Mouse (Mus musculus): ENCODE measurements around the gene Taar7a. TPM values are rescaled to one million over a fixed set of nuclear protein-coding genes. Genes with fewer than 3 reads are reported as not detected.

Gene Taar7a
- polyA plus RNA-seq (2012; rRNA removed): not detected in 2 replicates

GRCm38 (mm10) chr10:23993381-23993780 is at the start of gene Taar7a:
Gene Taar7a, minus strand, starts transcription at chr10:23993481.
- Histone ChIP-seq H3K27me3 (ENCODE audit: control insufficient read depth, insufficient read depth, low read length) (no peaks in the 10 kb centered on the region), H3K4me1 (ENCODE audit: control insufficient read depth, insufficient read depth, low read length) (no peaks in the 10 kb centered on the region), H3K27ac (ENCODE audit: control insufficient read depth, insufficient read depth, low read depth, low read length) (no peak within 1 kb of the TSS), H3K4me3 (ENCODE audit: control insufficient read depth, low read depth, low read length) (no peak within 1 kb of the TSS), H3K36me3 (ENCODE audit: control insufficient read depth, insufficient read depth, low read length) (no peaks in the 10 kb centered on the region)
- TF ChIP-seq CTCF (IDR thresholded peaks at IDR 0.05; ENCODE audit: control insufficient read depth, insufficient read depth, insufficient replicate concordance, low read depth, low read length) (no peak), POLR2A (IDR thresholded peaks at IDR 0.05; ENCODE audit: control insufficient read depth, low read depth, low read length) (no peak)

GRCm38 (mm10) chr10:24040120-24040869 is 47.0 kb upstream of the Taar7a start:
- H3K36me3 ChIP-seq (ENCODE audit: control insufficient read depth, insufficient read depth, low read length): no peaks in the 10 kb centered on the region
- no peak overlapping the region for H3K4me3 ChIP-seq (ENCODE audit: control insufficient read depth, low read depth, low read length)
- H3K27me3 ChIP-seq (ENCODE audit: control insufficient read depth, insufficient read depth, low read length): no peaks in the 10 kb centered on the region
- no peak for TF ChIP-seq POLR2A (IDR thresholded peaks at IDR 0.05; ENCODE audit: control insufficient read depth, low read depth, low read length)
- no peak for TF ChIP-seq CTCF (IDR thresholded peaks at IDR 0.05; ENCODE audit: control insufficient read depth, insufficient read depth, insufficient replicate concordance, low read depth, low read length)
- no peak overlapping the region for H3K27ac ChIP-seq (ENCODE audit: control insufficient read depth, insufficient read depth, low read depth, low read length)
- H3K4me1 ChIP-seq (ENCODE audit: control insufficient read depth, insufficient read depth, low read length): no peaks in the 10 kb centered on the region

- no peak for TF ChIP-seq POLR2A (IDR thresholded peaks at IDR 0.05; ENCODE audit: control insufficient read depth, low read depth, low read length)
- TF ChIP-seq CTCF (IDR thresholded peaks at IDR 0.05; ENCODE audit: control insufficient read depth, insufficient read depth, insufficient replicate concordance, low read depth, low read length): no peak
- H3K27me3 ChIP-seq (ENCODE audit: control insufficient read depth, insufficient read depth, low read length): no peaks in the 10 kb centered on the region
- H3K4me1 ChIP-seq (ENCODE audit: control insufficient read depth, insufficient read depth, low read length): no peaks in the 10 kb centered on the region
- H3K36me3 ChIP-seq (ENCODE audit: control insufficient read depth, insufficient read depth, low read length): no peaks in the 10 kb centered on the region
- no peak within 1 kb of the TSS for H3K4me3 ChIP-seq (ENCODE audit: control insufficient read depth, low read depth, low read length)
- H3K27ac ChIP-seq (ENCODE audit: control insufficient read depth, insufficient read depth, low read depth, low read length): no peak within 1 kb of the TSS
These were observed 44.0 kb upstream of the Taar7a start, which contains the start of gene Taar7e for GRCm38 (mm10) chr10:24037314-24037713. Gene Taar7e, plus strand, starts transcription at chr10:24037614.

GRCm38 (mm10) chr10:24031347-24031746 is 38.1 kb upstream of the Taar7a start:
- Histone ChIP-seq H3K36me3 (ENCODE audit: control insufficient read depth, insufficient read depth, low read length) (no peaks in the 10 kb centered on the region), H3K4me1 (ENCODE audit: control insufficient read depth, insufficient read depth, low read length) (no peaks in the 10 kb centered on the region), H3K27ac (ENCODE audit: control insufficient read depth, insufficient read depth, low read depth, low read length) (no peak overlapping the region), H3K4me3 (ENCODE audit: control insufficient read depth, low read depth, low read length) (no peak overlapping the region), H3K27me3 (ENCODE audit: control insufficient read depth, insufficient read depth, low read length) (no peaks in the 10 kb centered on the region)
- TF ChIP-seq CTCF (IDR thresholded peaks at IDR 0.05; ENCODE audit: control insufficient read depth, insufficient read depth, insufficient replicate concordance, low read depth, low read length) (no peak), POLR2A (IDR thresholded peaks at IDR 0.05; ENCODE audit: control insufficient read depth, low read depth, low read length) (no peak)

GRCm38 (mm10) chr10:24026922-24027321 is 33.6 kb upstream of the Taar7a start, which contains the start of gene Taar7d:
Gene Taar7d, plus strand, starts transcription at chr10:24027222.
- H3K27ac ChIP-seq (ENCODE audit: control insufficient read depth, insufficient read depth, low read depth, low read length): no peak within 1 kb of the TSS
- H3K4me3 ChIP-seq (ENCODE audit: control insufficient read depth, low read depth, low read length): no peak within 1 kb of the TSS
- no peaks in the 10 kb centered on the region for H3K4me1 ChIP-seq (ENCODE audit: control insufficient read depth, insufficient read depth, low read length)
- no peaks in the 10 kb centered on the region for H3K27me3 ChIP-seq (ENCODE audit: control insufficient read depth, insufficient read depth, low read length)
- TF ChIP-seq POLR2A (IDR thresholded peaks at IDR 0.05; ENCODE audit: control insufficient read depth, low read depth, low read length) (no peak), CTCF (IDR thresholded peaks at IDR 0.05; ENCODE audit: control insufficient read depth, insufficient read depth, insufficient replicate concordance, low read depth, low read length) (no peak)
- no peaks in the 10 kb centered on the region for H3K36me3 ChIP-seq (ENCODE audit: control insufficient read depth, insufficient read depth, low read length)

GRCm38 (mm10) chr10:24008143-24008542 is 14.9 kb upstream of the Taar7a start:
- Histone ChIP-seq H3K36me3 (ENCODE audit: control insufficient read depth, insufficient read depth, low read length) (no peaks in the 10 kb centered on the region), H3K27me3 (ENCODE audit: control insufficient read depth, insufficient read depth, low read length) (no peaks in the 10 kb centered on the region), H3K4me1 (ENCODE audit: control insufficient read depth, insufficient read depth, low read length) (no peaks in the 10 kb centered on the region), H3K4me3 (ENCODE audit: control insufficient read depth, low read depth, low read length) (no peak overlapping the region), H3K27ac (ENCODE audit: control insufficient read depth, insufficient read depth, low read depth, low read length) (no peak overlapping the region)
- no peak for TF ChIP-seq CTCF (IDR thresholded peaks at IDR 0.05; ENCODE audit: control insufficient read depth, insufficient read depth, insufficient replicate concordance, low read depth, low read length)
- TF ChIP-seq POLR2A (IDR thresholded peaks at IDR 0.05; ENCODE audit: control insufficient read depth, low read depth, low read length): no peak

GRCm38 (mm10) chr10:24007034-24007433 is 13.8 kb upstream of the Taar7a start:
- no peaks in the 10 kb centered on the region for H3K27me3 ChIP-seq (ENCODE audit: control insufficient read depth, insufficient read depth, low read length)
- H3K36me3 ChIP-seq (ENCODE audit: control insufficient read depth, insufficient read depth, low read length): no peaks in the 10 kb centered on the region
- H3K4me3 ChIP-seq (ENCODE audit: control insufficient read depth, low read depth, low read length): no peak overlapping the region
- TF ChIP-seq CTCF (IDR thresholded peaks at IDR 0.05; ENCODE audit: control insufficient read depth, insufficient read depth, insufficient replicate concordance, low read depth, low read length) (no peak), POLR2A (IDR thresholded peaks at IDR 0.05; ENCODE audit: control insufficient read depth, low read depth, low read length) (no peak)
- no peaks in the 10 kb centered on the region for H3K4me1 ChIP-seq (ENCODE audit: control insufficient read depth, insufficient read depth, low read length)
- H3K27ac ChIP-seq (ENCODE audit: control insufficient read depth, insufficient read depth, low read depth, low read length): no peak overlapping the region
